Mouse (Mus musculus): ENCODE results near the gene Eif3a. TPM values are rescaled to one million over a fixed set of nuclear protein-coding genes. Genes with fewer than 3 reads are reported as not detected.

The Eif3a gene
- total RNA-seq, 2 experiments from 2014 or later = 139 to 174 TPM

DNA sequence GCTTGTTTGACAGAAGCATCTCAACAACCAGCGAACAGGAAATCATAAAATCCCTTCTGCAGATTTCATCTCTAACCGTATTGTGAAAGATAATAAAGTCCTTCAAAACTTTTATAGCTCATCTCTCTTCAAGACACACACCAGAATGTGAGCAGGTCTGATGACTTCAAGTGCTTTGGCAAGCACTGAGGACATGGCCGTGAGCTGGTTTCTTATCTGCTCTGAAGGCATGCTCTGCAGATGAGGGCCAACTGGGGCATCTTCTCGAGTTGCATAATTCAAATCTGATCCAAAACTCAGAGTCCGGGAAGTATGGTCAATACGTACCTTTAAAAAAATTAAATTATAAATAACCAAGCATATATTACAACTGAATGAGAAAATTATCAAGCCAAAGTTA lies 17.1 kb downstream of the Eif3a start:
- ATAC-seq (replicated peaks; ENCODE audit: low FRiP score, poor library complexity, severe bottlenecking) = no peak

GRCm38 (mm10) chr19:60758896-60759835 lies 31.3 kb downstream of the Eif3a start:
- ATAC-seq (replicated peaks; ENCODE audit: low FRiP score, poor library complexity, severe bottlenecking) = no peak

DNA sequence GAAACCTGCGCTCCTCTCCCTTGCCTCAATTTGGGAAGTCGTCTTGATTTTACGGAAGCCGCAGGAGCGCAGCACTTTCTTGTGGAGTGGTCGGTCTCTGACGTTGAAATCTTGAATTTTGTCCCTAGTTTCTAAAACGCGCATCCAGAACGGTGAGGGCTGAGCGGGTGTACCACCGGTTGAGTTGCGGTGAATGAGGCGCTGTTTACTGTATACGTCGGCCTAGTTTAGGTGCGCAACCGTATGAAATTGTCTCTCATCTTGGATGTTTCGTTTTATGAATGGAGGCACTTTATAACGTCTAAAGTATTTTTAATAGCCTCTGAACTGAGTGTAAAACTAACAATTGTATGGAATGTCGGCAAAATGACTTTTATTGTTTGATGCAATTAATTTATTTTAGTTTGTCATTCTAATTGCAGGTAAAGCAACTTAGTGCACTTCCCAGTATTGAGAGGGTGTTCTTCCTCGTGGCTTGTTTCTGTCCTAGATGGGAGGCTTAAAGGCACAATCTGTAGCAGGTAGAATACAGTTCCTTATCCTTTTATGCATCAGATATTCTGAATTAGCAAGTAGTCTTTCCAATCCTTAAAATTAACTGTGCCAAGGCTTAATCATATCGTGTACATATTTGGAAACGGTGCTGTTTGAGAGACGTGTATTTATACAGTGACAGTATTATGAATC lies 33.2 kb downstream of the Eif3a start:
- no peak for ATAC-seq (replicated peaks; ENCODE audit: low FRiP score, poor library complexity, severe bottlenecking)

DNA sequence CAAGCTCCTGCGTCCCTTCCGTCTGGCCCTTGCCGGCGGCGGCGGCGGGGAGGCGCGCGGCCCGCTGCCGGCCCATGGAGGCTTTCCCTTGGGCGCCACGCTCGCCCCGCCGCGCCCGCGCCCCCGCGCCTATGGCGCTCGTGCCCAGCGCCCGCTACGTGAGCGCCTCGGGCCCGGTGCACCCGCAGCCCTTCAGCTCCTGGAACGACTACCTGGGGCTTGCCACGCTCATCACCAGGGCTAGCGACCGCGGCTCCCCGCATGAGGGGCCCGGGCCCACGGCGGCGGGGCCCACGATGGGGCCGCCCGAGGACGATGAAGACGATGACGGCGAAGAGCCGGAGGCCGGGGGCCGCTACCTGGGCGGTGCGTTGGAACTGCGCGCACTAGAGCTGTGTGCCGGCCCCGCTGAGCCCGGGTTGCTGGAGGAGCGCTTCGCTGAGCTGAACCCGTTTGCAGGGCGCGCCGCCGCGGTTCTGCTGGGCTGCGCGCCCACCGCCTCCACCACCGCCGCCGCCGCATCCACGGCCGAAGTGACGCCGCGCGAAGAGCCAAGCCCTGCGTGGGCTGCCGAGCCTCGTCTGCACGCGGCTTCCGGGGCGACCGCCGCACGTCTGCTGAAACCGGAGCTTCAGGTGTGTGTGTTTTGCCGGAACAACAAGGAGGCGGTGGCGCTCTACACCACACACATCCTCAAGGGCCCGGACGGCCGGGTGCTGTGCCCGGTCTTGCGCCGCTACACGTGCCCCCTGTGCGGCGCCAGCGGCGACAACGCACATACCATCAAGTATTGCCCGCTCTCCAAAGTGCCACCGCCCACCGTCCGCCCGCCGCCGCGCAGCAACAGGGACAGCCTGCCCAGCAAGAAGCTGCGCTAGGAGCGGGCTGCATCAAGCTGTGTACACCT lies 34.0 kb downstream of the Eif3a start:
- ATAC-seq (replicated peaks; ENCODE audit: low FRiP score, poor library complexity, severe bottlenecking) = peak; percentile 72

- ATAC-seq (replicated peaks; ENCODE audit: low FRiP score, poor library complexity, severe bottlenecking) = peak; percentile 95
These were observed 34.8 kb downstream of the Eif3a start, which contains the start of gene Nanos1 for GRCm38 (mm10) chr19:60755438-60756191. TSS of gene Nanos1 (plus strand) at chr19:60755987.

- no peak for ATAC-seq (replicated peaks; ENCODE audit: low FRiP score, poor library complexity, severe bottlenecking)
These were observed 42.7 kb downstream of the Eif3a start for GRCm38 (mm10) chr19:60747801-60748200.

DNA sequence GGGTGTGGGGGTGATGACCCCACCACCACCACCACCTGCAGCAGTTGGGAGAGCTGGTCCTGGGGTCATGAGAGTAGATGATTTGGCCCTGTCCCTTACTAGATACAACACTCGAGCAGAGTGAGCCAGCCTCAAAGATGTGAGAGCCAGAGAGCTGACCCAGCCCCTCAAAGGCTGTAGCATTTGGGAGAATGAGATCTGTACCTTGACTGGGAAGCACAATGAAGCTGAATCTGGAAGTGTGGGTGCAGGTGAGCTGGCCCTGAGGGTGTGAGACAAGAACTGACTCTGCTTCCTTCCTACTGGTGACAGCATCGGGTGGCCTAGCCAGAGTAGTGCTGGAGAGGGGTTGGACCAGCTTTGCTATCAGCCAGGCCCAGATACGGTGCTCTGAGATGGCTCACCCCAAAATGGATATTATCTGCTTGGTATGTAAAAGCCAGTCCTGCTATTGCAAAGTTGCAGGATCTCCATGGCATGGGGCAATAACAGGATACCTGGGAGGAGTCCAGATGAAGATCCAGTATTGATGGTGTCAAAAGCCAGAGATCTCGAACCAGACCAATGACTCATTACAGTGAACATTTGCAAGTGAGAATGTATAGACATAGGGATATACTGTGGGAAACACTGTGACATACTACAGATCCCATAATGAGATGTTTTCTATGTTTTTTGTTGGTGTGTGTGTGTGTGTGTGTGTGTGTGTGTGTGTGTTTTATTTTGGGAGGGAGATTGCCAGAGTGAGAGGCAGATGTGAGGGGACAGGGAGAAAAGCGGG lies 46.5 kb downstream of the Eif3a start:
- ATAC-seq (replicated peaks; ENCODE audit: low FRiP score, poor library complexity, severe bottlenecking) = peak; percentile 97

DNA sequence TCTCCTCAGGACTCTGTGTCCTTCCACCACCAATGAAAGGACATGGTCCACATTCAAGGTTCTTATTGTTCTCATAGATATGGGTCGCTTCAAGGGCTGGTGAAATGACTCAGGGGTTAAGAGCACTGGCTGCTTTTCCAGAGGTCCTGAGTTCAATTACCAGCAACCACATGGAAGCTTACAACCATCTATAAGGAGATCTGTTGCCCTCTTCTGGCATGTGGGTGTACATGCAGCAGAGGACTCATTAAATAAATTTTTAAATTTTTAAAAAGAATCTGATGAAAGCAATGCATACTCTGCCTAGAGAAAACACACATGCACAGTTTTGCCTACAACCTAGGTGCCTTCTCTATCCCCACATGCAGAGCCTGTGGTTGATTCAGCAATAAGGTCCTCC lies 49.9 kb downstream of the Eif3a start:
- no peak for ATAC-seq (replicated peaks; ENCODE audit: low FRiP score, poor library complexity, severe bottlenecking)

DNA sequence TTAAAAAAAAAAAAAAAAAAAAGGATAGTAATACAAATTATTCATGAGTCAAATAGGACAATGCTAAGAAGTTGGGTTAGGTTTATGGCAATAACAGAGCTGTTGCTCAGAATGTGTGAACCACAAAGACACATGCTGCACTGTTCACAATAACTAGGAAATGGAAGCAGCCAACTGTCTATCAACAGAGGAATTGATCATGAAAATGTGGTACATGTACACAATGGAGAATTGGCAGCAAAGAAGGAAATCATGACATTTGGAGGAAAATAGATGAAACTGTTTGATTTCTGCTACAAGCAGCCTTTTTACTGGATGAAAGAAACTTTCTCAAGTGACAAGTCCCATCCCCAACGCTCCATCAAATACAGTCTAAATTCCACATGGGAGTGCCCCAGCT lies 58.5 kb downstream of the Eif3a start:
- no peak for ATAC-seq (replicated peaks; ENCODE audit: low FRiP score, poor library complexity, severe bottlenecking)

- ATAC-seq (replicated peaks; ENCODE audit: low FRiP score, poor library complexity, severe bottlenecking) = no peak
These were observed 59.2 kb downstream of the Eif3a start for GRCm38 (mm10) chr19:60731299-60731698.

DNA sequence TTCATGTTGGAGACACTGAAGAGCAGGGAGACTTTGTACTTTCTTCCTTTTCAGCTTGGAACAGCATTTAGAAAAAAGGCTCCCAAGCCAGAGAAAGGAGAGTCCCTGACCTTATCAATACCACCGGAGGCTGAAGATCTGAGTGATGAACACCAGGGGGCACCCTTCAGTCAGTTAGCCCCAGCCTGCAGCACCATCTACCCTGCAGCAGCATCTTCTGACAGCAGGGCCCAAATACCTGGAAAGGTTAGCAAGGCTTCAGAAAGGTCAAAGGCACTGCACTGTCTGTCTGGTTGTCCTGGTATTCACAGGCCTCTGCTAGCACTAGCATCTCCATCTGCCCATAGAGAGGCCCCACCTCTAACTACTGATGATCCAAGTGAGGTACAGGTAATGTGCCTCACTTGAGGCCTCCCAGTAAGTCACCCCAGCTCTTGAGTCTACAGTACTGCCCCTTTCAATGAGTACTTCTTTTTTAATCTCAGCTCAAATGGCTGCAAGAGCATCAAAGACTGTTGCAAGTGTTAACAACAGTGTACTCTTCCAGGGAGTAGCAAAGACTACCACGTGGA lies 60.1 kb downstream of the Eif3a start:
- ATAC-seq (replicated peaks; ENCODE audit: low FRiP score, poor library complexity, severe bottlenecking) = peak; percentile 94

GRCm38 (mm10) chr19:60716381-60716780 lies 74.1 kb downstream of the Eif3a start:
- ATAC-seq (replicated peaks; ENCODE audit: low FRiP score, poor library complexity, severe bottlenecking) = no peak

GRCm38 (mm10) chr19:60712577-60712976 lies 77.9 kb downstream of the Eif3a start:
- ATAC-seq (replicated peaks; ENCODE audit: low FRiP score, poor library complexity, severe bottlenecking) = no peak

Other genes with a start within 250 kb of the Eif3a start
- gene Cacul1, start 209.6 kb downstream of the Eif3a start, total RNA-seq (2015; ENCODE audit: low replicate concordance) = 9.0 and 24.3 TPM in 2 replicates
- gene Cacul1, start 209.6 kb downstream of the Eif3a start, total RNA-seq (2017; ENCODE audit: low replicate concordance) = 6.8 and 16.2 TPM in 2 replicates
- 5.9 and 11.9 TPM in 2 replicates for gene Nanos1, start 34.7 kb downstream of the Eif3a start, total RNA-seq (2015; ENCODE audit: low replicate concordance)
- 9.9 and 13.9 TPM in 2 replicates for gene Nanos1, start 34.7 kb downstream of the Eif3a start, total RNA-seq (2017; ENCODE audit: low replicate concordance)
- 43.6 and 46.1 TPM in 2 replicates for gene Fam45a, start 20.9 kb upstream of the Eif3a start, total RNA-seq (2015; ENCODE audit: low replicate concordance)
- gene Fam45a, start 20.9 kb upstream of the Eif3a start, total RNA-seq (2017; ENCODE audit: low replicate concordance) = 42.8 and 56.5 TPM in 2 replicates
- gene Sfxn4, start 70.8 kb upstream of the Eif3a start, total RNA-seq (2015; ENCODE audit: low replicate concordance) = 2.9 TPM in 1 of 2 replicates, not detected in the other
- gene Sfxn4, start 70.8 kb upstream of the Eif3a start, total RNA-seq (2017; ENCODE audit: low replicate concordance) = 3.0 TPM in 1 of 2 replicates, not detected in the other
- gene Prdx3, start 83.9 kb upstream of the Eif3a start, total RNA-seq (2015; ENCODE audit: low replicate concordance) = 158 and 178 TPM in 2 replicates
- 104 and 105 TPM in 2 replicates for gene Prdx3, start 83.9 kb upstream of the Eif3a start, total RNA-seq (2017; ENCODE audit: low replicate concordance)
- 2.2 and 2.5 TPM in 2 replicates for gene Grk5, start 99.1 kb upstream of the Eif3a start, total RNA-seq (2015; ENCODE audit: low replicate concordance)
- 8.0 and 11.1 TPM in 2 replicates for gene Grk5, start 99.1 kb upstream of the Eif3a start, total RNA-seq (2017; ENCODE audit: low replicate concordance)